Mouse (Mus musculus) erythroblast, embryonic 14.5 days (primary cell): ENCODE results near the gene Radil.

Source experiments
- GATA1 ChIP-seq: IDR thresholded peaks from 2 replicates; pipeline ENCODE4 v1.6.1; 2012; ENCODE audit warnings: low read length, inconsistent platforms, mixed read lengths
- TAL1 ChIP-seq: IDR thresholded peaks from 3 replicates; pipeline ENCODE4 v1.6.1; 2012; ENCODE audit warnings: low read length, inconsistent platforms, mixed read lengths

- TF ChIP-seq TAL1, result no peak
- no peak for TF ChIP-seq GATA1
Measured at GRCm38 (mm10) chr5:142550706-142551652, at the start of gene Radil.
